9 mouse cellular contexts compared by ENCODE assay signal in the genomic region with DNA sequence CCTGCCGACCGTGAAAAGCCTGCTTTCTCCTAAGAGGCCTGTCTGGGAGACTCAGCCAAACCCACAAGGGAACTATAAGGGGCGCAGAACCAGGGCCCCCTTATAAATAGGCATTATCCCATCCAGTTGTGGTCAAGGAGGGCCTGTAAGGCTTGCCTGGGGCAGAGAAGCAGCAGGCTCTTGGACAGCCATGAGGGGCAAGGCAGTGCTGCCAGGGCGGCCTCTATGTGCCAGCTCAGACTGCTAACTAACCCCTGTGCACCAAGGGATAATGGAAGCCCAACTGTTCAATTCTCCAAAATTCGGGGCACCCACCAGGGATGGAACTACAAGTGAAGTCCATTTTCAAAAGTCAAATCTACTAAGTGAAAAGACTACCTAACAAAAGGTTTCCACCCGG. TPM values are rescaled to one million over a fixed set of nuclear protein-coding genes. Genes with fewer than 3 reads are reported as not detected.
A peak's percentile ranks its signal among the peaks of the same experiment; 100 is the strongest.
DNase-seq lines count a peak whose midpoint lies in the region; ATAC-seq and TF ChIP-seq lines count a peak whose summit lies in the region.
"Had no signal": no experiment of that assay in that cellular context is flagged by ENCODE, and none has a peak within 500 bp of the region (broad histone marks: within the 10 kb centered on the region; RNA-seq: fewer than 3 reads in every experiment).

No protein-coding gene starts in this region.

- no peak for TF ChIP-seq POLR2A in cortical plate, adult 2 months (IDR thresholded peaks at IDR 0.05; ENCODE audit: extremely low read depth, insufficient read depth, low read length)

- ATAC-seq in kidney, embryonic 14.5 days (ENCODE audit: low FRiP score, low TSS enrichment), result no peak
- ATAC-seq in hindbrain, embryonic 12.5 days (ENCODE audit: low FRiP score), result no peak
- ATAC-seq in midbrain, embryonic 13.5 days, result no peak

- H3K27me3 ChIP-seq in kidney, embryonic 14.5 days (ENCODE audit: control insufficient read depth, insufficient read depth, low read length), result no peaks in the 10 kb centered on the region
- 0 out of 2 replicates have a peak, but pooled peaks cover 4% of the 10 kb centered on the region for H3K27me3 ChIP-seq in hindbrain, embryonic 12.5 days
- H3K27me3 ChIP-seq in midbrain, embryonic 13.5 days, result 0 out of 2 replicates have a peak, but pooled peaks cover 6% of the 10 kb centered on the region

- TF ChIP-seq CTCF in cortical plate, adult 2 months (IDR thresholded peaks at IDR 0.05; ENCODE audit: extremely low read depth, insufficient read depth, low read length), result no peak

- no peaks in the 10 kb centered on the region for H3K9me3 ChIP-seq in kidney, embryonic 14.5 days (ENCODE audit: control insufficient read depth, low read length)
- no peaks in the 10 kb centered on the region for H3K9me3 ChIP-seq in hindbrain, embryonic 12.5 days (replicated peaks)
- H3K9me3 ChIP-seq in midbrain, embryonic 13.5 days, result no peaks in the 10 kb centered on the region

- H3K4me1 ChIP-seq in kidney, embryonic 14.5 days (ENCODE audit: control insufficient read depth, insufficient read depth, low read length), result peaks cover 30% of the 10 kb centered on the region
- peaks cover 20% of the 10 kb centered on the region for H3K4me1 ChIP-seq in cortical plate, adult 2 months (ENCODE audit: control insufficient read depth, insufficient read depth, low read length)
- H3K4me1 ChIP-seq in hindbrain, embryonic 12.5 days, result peaks cover 48% of the 10 kb centered on the region
- H3K4me1 ChIP-seq in midbrain, embryonic 13.5 days (replicated peaks), result peaks cover 54% of the 10 kb centered on the region

- H3K36me3 ChIP-seq in kidney, embryonic 14.5 days (ENCODE audit: control insufficient read depth, insufficient read depth, low read length), result no peaks in the 10 kb centered on the region
- H3K36me3 ChIP-seq in hindbrain, embryonic 12.5 days, result no peaks in the 10 kb centered on the region
- no peaks in the 10 kb centered on the region for H3K36me3 ChIP-seq in midbrain, embryonic 13.5 days

- intact Hi-C loops in gastrocnemius, postnatal 14 days (cut with DNase I; ENCODE audit: low total_unique reads), result no loop called here

- H3K4me3 ChIP-seq in kidney, embryonic 14.5 days (ENCODE audit: low read length), result peak overlapping the region; percentile 76
- H3K4me3 ChIP-seq in cortical plate, adult 2 months (ENCODE audit: insufficient read depth, low read length), result peak overlapping the region; percentile 49
- H3K4me3 ChIP-seq in hindbrain, embryonic 12.5 days, result peak overlapping the region; percentile 80
- H3K4me3 ChIP-seq in midbrain, embryonic 13.5 days (replicated peaks), result peak overlapping the region; percentile 75

- peak overlapping the region; percentile 93 for H3K4me2 ChIP-seq in kidney, embryonic 14.5 days (replicated peaks; ENCODE audit: low read depth, low read length)
- peak overlapping the region; percentile 97 for H3K4me2 ChIP-seq in hindbrain, embryonic 12.5 days (replicated peaks)
- peak overlapping the region; percentile 89 for H3K4me2 ChIP-seq in midbrain, embryonic 13.5 days (replicated peaks)

- WGBS in kidney, embryonic 14.5 days, result 47% methylated on average over 6 of the region's 6 CpGs
- WGBS in hindbrain, embryonic 12.5 days, result 29% methylated on average over 6 of the region's 6 CpGs
- WGBS in midbrain, embryonic 13.5 days, result 23% methylated on average over 6 of the region's 6 CpGs

- peak overlapping the region; percentile 48; the same call in 1 of the 2 replicates for H3K9ac ChIP-seq in kidney, embryonic 14.5 days (ENCODE audit: low read depth, low read length)
- H3K9ac ChIP-seq in hindbrain, embryonic 12.5 days, result peak overlapping the region; percentile 79; the same call in 1 of the 2 replicates
- peak overlapping the region; percentile 81 for H3K9ac ChIP-seq in midbrain, embryonic 13.5 days (replicated peaks)

- H3K27ac ChIP-seq in kidney, embryonic 14.5 days (ENCODE audit: low read depth, low read length), result no peak overlapping the region
- H3K27ac ChIP-seq in cortical plate, adult 2 months (ENCODE audit: insufficient read depth, low read length), result peak overlapping the region; percentile 27; the same call in 1 of the 2 replicates
- no peak overlapping the region for H3K27ac ChIP-seq in hindbrain, embryonic 12.5 days
- H3K27ac ChIP-seq in midbrain, embryonic 13.5 days, result peak overlapping the region; percentile 51

- no peak for DNase-seq in kidney, adult 11 months
- DNase-seq in gastrocnemius, postnatal 14 days, result no peak
- DNase-seq in right cerebral cortex, postnatal 4 days, result no peak
- DNase-seq in kidney, postnatal 36 days, result no peak

RNA-seq across cellular contexts. Expression of gene Itpk1, which starts 1.3 kb away (rescaled TPM):
- 10.2 and 18.4 TPM in 2 replicates for polyA plus RNA-seq in kidney, embryonic 14.5 days (2014; fragmentation: Nextera tagmentation; extraction: Ambion mirVana)
- polyA plus RNA-seq in cortical plate, adult 2 months (2012; rRNA removed), result 42.6 and 42.7 TPM in 2 replicates
- 16.6 and 17.1 TPM in 2 replicates for polyA plus RNA-seq in hindbrain, embryonic 12.5 days (2016; fragmentation: Nextera tagmentation; extraction: Ambion mirVana)
- polyA plus RNA-seq in midbrain, embryonic 13.5 days (2015; fragmentation: Nextera tagmentation; extraction: Ambion mirVana), result 19.7 and 20.7 TPM in 2 replicates
- 1 to 10 TPM; 6.4 to 8.4 TPM for total RNA-seq in gastrocnemius, postnatal 14 days (2021)

RNA-seq across cellular contexts. Expression of gene Moap1, which starts 40.0 kb away (rescaled TPM):
- 21.1 and 25.9 TPM in 2 replicates for polyA plus RNA-seq in kidney, embryonic 14.5 days (2014; fragmentation: Nextera tagmentation; extraction: Ambion mirVana)
- polyA plus RNA-seq in cortical plate, adult 2 months (2012; rRNA removed), result 10.7 and 11.0 TPM in 2 replicates
- polyA plus RNA-seq in hindbrain, embryonic 12.5 days (2016; fragmentation: Nextera tagmentation; extraction: Ambion mirVana), result 35.1 and 38.2 TPM in 2 replicates
- 52.3 and 54.8 TPM in 2 replicates for polyA plus RNA-seq in midbrain, embryonic 13.5 days (2015; fragmentation: Nextera tagmentation; extraction: Ambion mirVana)
- 1 to 10 TPM; 4.7 to 4.8 TPM for total RNA-seq in gastrocnemius, postnatal 14 days (2021)

RNA-seq across cellular contexts. Expression of gene Tmem251, which starts 40.1 kb away (rescaled TPM):
- polyA plus RNA-seq in kidney, embryonic 14.5 days (2014; fragmentation: Nextera tagmentation; extraction: Ambion mirVana), result 11.9 and 12.1 TPM in 2 replicates
- 3.9 and 4.0 TPM in 2 replicates for polyA plus RNA-seq in cortical plate, adult 2 months (2012; rRNA removed)
- polyA plus RNA-seq in hindbrain, embryonic 12.5 days (2016; fragmentation: Nextera tagmentation; extraction: Ambion mirVana), result 10.8 and 11.7 TPM in 2 replicates
- 12.4 and 13.3 TPM in 2 replicates for polyA plus RNA-seq in midbrain, embryonic 13.5 days (2015; fragmentation: Nextera tagmentation; extraction: Ambion mirVana)
- 1 to 10 TPM; 2.0 to 2.3 TPM for total RNA-seq in gastrocnemius, postnatal 14 days (2021)

RNA-seq across cellular contexts. Expression of gene Gm28051, which starts 54.1 kb away (rescaled TPM):
- polyA plus RNA-seq in kidney, embryonic 14.5 days (2014; fragmentation: Nextera tagmentation; extraction: Ambion mirVana), result not detected in 2 replicates
- polyA plus RNA-seq in cortical plate, adult 2 months (2012; rRNA removed), result not detected in 2 replicates
- not detected in 2 replicates for polyA plus RNA-seq in hindbrain, embryonic 12.5 days (2016; fragmentation: Nextera tagmentation; extraction: Ambion mirVana)
- polyA plus RNA-seq in midbrain, embryonic 13.5 days (2015; fragmentation: Nextera tagmentation; extraction: Ambion mirVana), result not detected in 2 replicates
- not detected for total RNA-seq in gastrocnemius, postnatal 14 days (2021)
- total RNA-seq: hematopoietic stem cell, adult 5-6 weeks had no signal

RNA-seq across cellular contexts. Expression of gene Gon7, which starts 54.2 kb away (rescaled TPM):
- 34.7 and 38.1 TPM in 2 replicates for polyA plus RNA-seq in kidney, embryonic 14.5 days (2014; fragmentation: Nextera tagmentation; extraction: Ambion mirVana)
- polyA plus RNA-seq in cortical plate, adult 2 months (2012; rRNA removed), result 10.8 and 11.2 TPM in 2 replicates
- 40.1 and 44.5 TPM in 2 replicates for polyA plus RNA-seq in hindbrain, embryonic 12.5 days (2016; fragmentation: Nextera tagmentation; extraction: Ambion mirVana)
- polyA plus RNA-seq in midbrain, embryonic 13.5 days (2015; fragmentation: Nextera tagmentation; extraction: Ambion mirVana), result 55.0 and 57.9 TPM in 2 replicates
- total RNA-seq in gastrocnemius, postnatal 14 days (2021), result 1 to 10 TPM; 7.2 to 7.6 TPM

Comparison
In these comparisons a context has a peak if more than half of its experiments do, and no peak if none do; other contexts are left out.
1. H3K27ac ChIP-seq: peak in cortical plate, adult 2 months (single experiment) and midbrain, embryonic 13.5 days (single experiment); none in kidney, embryonic 14.5 days (single experiment) and hindbrain, embryonic 12.5 days (single experiment).
2. Peak in every context shown above with its lines, with median percentiles within 50 percentile points of each other: H3K4me2 ChIP-seq, H3K4me3 ChIP-seq and H3K9ac ChIP-seq.